11 mouse cellular contexts compared by ENCODE assay signal in genomic region chr8:125808826-125809225, GRCm38 (mm10).
DNase-seq lines count a peak whose midpoint lies in the region; ATAC-seq lines count a peak whose summit lies in the region.
"Had no signal": no experiment of that assay in that cellular context is flagged by ENCODE, and none has a peak within 500 bp of the region (broad histone marks: within the 10 kb centered on the region; RNA-seq: fewer than 3 reads in every experiment).

No protein-coding gene starts in this region.

- H3K9ac ChIP-seq in midbrain, embryonic 11.5 days (ENCODE audit: low read length): no peak overlapping the region
- H3K9ac ChIP-seq: forebrain, embryonic 15.5 days had no signal

- H3K36me3 ChIP-seq in midbrain, embryonic 11.5 days (ENCODE audit: control insufficient read depth, insufficient read depth, low read length): no peaks in the 10 kb centered on the region

- H3K27ac ChIP-seq in midbrain, embryonic 11.5 days (ENCODE audit: low read depth, low read length): no peak overlapping the region
- H3K27ac ChIP-seq: forebrain, embryonic 15.5 days had no signal

- intact Hi-C loops in gastrocnemius, postnatal 36 days (cut with DNase I): no loop called here

- peak; percentile 70 for DNase-seq in layer of hippocampus, adult 11-12 months (ENCODE audit: low spot score)
- DNase-seq in layer of hippocampus, adult 9-10 months (ENCODE audit: low spot score): no peak
- DNase-seq in cerebellum, adult 9-11 months: peak; percentile 52
- peak; percentile 73 to 77 for DNase-seq in layer of hippocampus, adult 8-10 months (ENCODE audit: low spot score in 2 of 2)
- DNase-seq in right cerebral cortex, postnatal 14 days: peak; percentile 70
- no peak for DNase-seq in midbrain, embryonic 11.5 days (ENCODE audit: low spot score, missing footprints)
- DNase-seq in spleen, postnatal 36 days (ENCODE audit: low spot score in 2 of 2): no peak
- DNase-seq in gastrocnemius, postnatal 36 days: no peak
- DNase-seq: lung, postnatal 10 days had no signal

- 90% methylated on average over 6 of the region's 6 CpGs for WGBS in midbrain, embryonic 11.5 days

- no peak for ATAC-seq in midbrain, embryonic 11.5 days (ENCODE audit: low FRiP score)
- ATAC-seq: activated CD4-positive, CD25-positive, alpha-beta regulatory T cell, adult 4 months; forebrain, embryonic 15.5 days had no signal

- no peak overlapping the region for H3K4me3 ChIP-seq in midbrain, embryonic 11.5 days (ENCODE audit: low read depth, low read length)
- H3K4me3 ChIP-seq: forebrain, embryonic 15.5 days had no signal

- no peaks in the 10 kb centered on the region for H3K27me3 ChIP-seq in midbrain, embryonic 11.5 days (ENCODE audit: control insufficient read depth, insufficient read depth, low read length)
- H3K27me3 ChIP-seq: forebrain, embryonic 15.5 days had no signal

- no peak overlapping the region for H3K4me2 ChIP-seq in midbrain, embryonic 11.5 days
- H3K4me2 ChIP-seq: forebrain, embryonic 15.5 days had no signal

- no peaks in the 10 kb centered on the region for H3K4me1 ChIP-seq in midbrain, embryonic 11.5 days (ENCODE audit: control insufficient read depth, insufficient read depth, low read length)
- H3K4me1 ChIP-seq: forebrain, embryonic 15.5 days had no signal

- H3K9me3 ChIP-seq in midbrain, embryonic 11.5 days (ENCODE audit: control insufficient read depth, low read length): no peaks in the 10 kb centered on the region
- H3K9me3 ChIP-seq: forebrain, embryonic 15.5 days had no signal

Comparison
In these comparisons a context has a peak if more than half of its experiments do, and no peak if none do; other contexts are left out.
1. DNase-seq: peak in layer of hippocampus, adult 11-12 months (single experiment), cerebellum, adult 9-11 months (single experiment), layer of hippocampus, adult 8-10 months (2 of 2) and right cerebral cortex, postnatal 14 days (single experiment); none in layer of hippocampus, adult 9-10 months (single experiment), midbrain, embryonic 11.5 days (single experiment), spleen, postnatal 36 days (0 of 2) and gastrocnemius, postnatal 36 days (0 of 2).